Mouse (Mus musculus) inflammation-experienced regulatory T-cells, adult 6 months (primary cell): ENCODE results near the gene Hes5. TPM values are rescaled to one million over a fixed set of nuclear protein-coding genes. Genes with fewer than 3 reads are reported as not detected.

Experiments
- polyA plus RNA-seq, 3 experiments: library from polyadenylated mRNA; unstranded; fragments of 100-300 nt; shearing (Covaris generic); gene quantifications; one replicate each; pipeline ENCODE4 v1.2.1; 2017

The Hes5 gene
- polyA plus RNA-seq, 3 experiments from 2014 or later: 1.2 to 1.3 TPM; not detected in 1

Other genes starting within 250 kb of the Hes5 start
- gene Ttc34, start 123.5 kb upstream of the Hes5 start, polyA plus RNA-seq: not detected
- gene Mmel1, start 91.3 kb upstream of the Hes5 start, polyA plus RNA-seq: not detected
- 10 to 100 TPM in 2 of 3 experiments, 1 to 10 TPM in 1; 2.8 to 17.4 (median 15.1) TPM for gene Fam213b, start 61.8 kb upstream of the Hes5 start, polyA plus RNA-seq
- 100 to 1,000 TPM in 2 of 3 experiments, 10 to 100 TPM in 1; 10.2 to 157 (median 117) TPM for gene Tnfrsf14, start 32.4 kb upstream of the Hes5 start, polyA plus RNA-seq
- 10 to 100 TPM; 22.1 to 59.6 (median 49.1) TPM for gene Pank4, start 3.2 kb downstream of the Hes5 start, polyA plus RNA-seq
- not detected for gene Plch2, start 95.9 kb downstream of the Hes5 start, polyA plus RNA-seq
- gene Pex10, start 106.1 kb downstream of the Hes5 start, polyA plus RNA-seq: 1 to 10 TPM; 5.8 to 8.7 (median 7.2) TPM
- 100 to 1,000 TPM; 101 to 140 (median 102) TPM for gene Rer1, start 125.5 kb downstream of the Hes5 start, polyA plus RNA-seq
- 1 to 10 TPM in 2 of 3 experiments, under 1 TPM in 1; 0.79 to 2.1 (median 1.7) TPM for gene Morn1, start 125.7 kb downstream of the Hes5 start, polyA plus RNA-seq